Mouse (Mus musculus): ENCODE results near the gene Trmt1. TPM values are rescaled to one million over a fixed set of nuclear protein-coding genes. Genes with fewer than 3 reads are reported as not detected.

Trmt1 gene
- polyA plus RNA-seq, 1 experiment from 2014 or later = 59.9 TPM

DNA sequence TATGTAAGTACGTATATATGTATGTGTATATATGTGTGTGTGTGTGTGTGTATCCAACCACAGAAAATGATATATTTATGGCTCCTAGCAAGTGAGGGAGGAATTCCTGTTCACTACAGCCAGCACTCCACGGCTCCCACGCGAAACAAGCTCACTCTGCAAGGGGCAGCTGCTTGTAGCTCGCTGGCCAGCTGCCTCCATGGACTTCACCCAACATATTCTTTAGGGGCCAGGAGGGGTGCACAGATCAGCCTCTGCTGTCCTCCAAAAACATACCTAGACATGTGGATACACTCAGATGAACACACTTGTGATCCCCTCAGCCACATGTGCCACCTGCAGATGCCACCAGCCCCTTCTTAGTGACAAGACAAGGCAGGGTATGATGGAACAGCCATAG, 46.4 kb downstream of the Trmt1 start:
- ATAC-seq = no peak
- peak overlapping the region; percentile 19; the same call in 1 of the 2 replicates for H3K27ac ChIP-seq
- H3K9ac ChIP-seq = no peak overlapping the region
- H3K27me3 ChIP-seq (replicated peaks) = peaks cover 10% of the 10 kb centered on the region; the same call in 1 of the 2 replicates
- no peak overlapping the region for H3K4me3 ChIP-seq (replicated peaks)
- 50% methylated on average over 5 of the region's 5 CpGs for WGBS
- peaks cover 37% of the 10 kb centered on the region for H3K4me1 ChIP-seq (replicated peaks)
- no peak overlapping the region for H3K4me2 ChIP-seq (replicated peaks)
- no peaks in the 10 kb centered on the region for H3K36me3 ChIP-seq
- H3K9me3 ChIP-seq = no peaks in the 10 kb centered on the region

DNA sequence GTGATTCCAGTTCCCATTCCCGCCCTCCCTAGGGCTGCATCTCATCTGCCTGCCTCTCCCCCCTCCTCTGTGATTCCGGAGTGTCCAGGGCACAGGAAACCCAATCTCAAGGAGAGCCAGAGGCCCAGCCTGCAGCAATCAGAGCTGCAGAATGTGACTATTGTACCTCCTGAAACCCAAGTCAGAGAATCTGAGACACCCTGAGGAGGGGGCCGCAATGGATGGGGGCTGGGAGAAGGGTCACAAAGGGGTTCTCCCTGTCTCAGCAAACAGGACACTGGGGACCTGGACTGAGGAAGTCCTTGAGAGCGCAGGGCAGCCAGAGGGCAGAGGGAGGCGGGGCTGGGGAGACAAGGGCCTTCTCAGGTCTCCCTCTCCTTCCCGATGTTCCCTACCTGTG, 46.9 kb downstream of the Trmt1 start:
- 41% methylated on average over 6 of the region's 6 CpGs for WGBS
- Histone ChIP-seq H3K4me1 (replicated peaks) (peaks cover 40% of the 10 kb centered on the region), H3K27ac (0 out of 2 replicates have a peak overlapping the region, but pooled peaks have one; percentile 19), H3K4me3 (replicated peaks) (no peak overlapping the region), H3K36me3 (no peaks in the 10 kb centered on the region), H3K27me3 (replicated peaks) (peaks cover 10% of the 10 kb centered on the region), H3K4me2 (replicated peaks) (no peak overlapping the region), H3K9ac (no peak overlapping the region), H3K9me3 (no peaks in the 10 kb centered on the region)
- no peak for ATAC-seq

DNA sequence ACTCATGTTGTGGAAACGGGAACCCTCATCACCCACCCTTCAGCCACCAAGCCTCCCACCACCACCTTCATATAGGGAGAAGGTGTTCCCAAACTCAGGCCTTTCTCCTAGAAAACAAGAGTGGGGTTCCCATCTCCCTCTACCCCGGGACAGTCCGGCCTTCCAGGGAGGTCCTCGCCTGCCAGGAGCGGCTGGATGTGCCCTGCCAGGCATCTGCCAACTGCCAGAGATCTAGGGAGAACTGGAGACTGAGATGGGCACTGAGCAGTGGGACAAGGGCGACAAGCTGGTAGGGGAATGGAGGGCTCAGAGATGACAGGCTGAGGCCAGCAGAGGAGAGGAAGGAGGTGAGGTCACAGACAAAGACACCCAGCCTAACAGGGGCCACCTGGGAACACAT, 47.9 kb downstream of the Trmt1 start:
- Histone ChIP-seq H3K4me2 (replicated peaks) (no peak overlapping the region), H3K27ac (no peak overlapping the region), H3K9me3 (no peaks in the 10 kb centered on the region), H3K4me1 (replicated peaks) (peaks cover 48% of the 10 kb centered on the region), H3K27me3 (replicated peaks) (peaks cover 19% of the 10 kb centered on the region), H3K9ac (no peak overlapping the region), H3K36me3 (no peaks in the 10 kb centered on the region), H3K4me3 (replicated peaks) (no peak overlapping the region)
- ATAC-seq = no peak
- WGBS = 93% methylated on average over 6 of the region's 6 CpGs

DNA sequence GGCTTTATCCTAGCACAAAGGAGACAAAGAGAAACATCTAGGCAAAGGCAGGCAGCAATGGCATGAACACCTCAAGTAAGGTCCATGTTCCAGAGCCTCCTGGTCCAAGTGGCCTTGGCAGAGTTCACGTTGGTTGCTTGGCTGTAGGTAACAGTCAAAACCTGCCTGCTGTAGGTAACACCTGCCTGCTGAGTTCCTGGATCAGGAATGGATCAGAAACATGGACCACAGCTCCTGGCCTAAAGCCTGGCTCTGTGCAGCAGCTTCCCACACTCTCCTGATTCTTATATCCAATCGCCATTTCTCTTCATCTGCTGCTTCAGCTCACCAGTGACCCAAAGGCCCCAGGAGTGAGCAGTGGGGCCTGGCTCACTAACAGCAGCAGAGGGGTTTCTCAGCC, 48.6 kb downstream of the Trmt1 start:
- peaks cover 53% of the 10 kb centered on the region for H3K4me1 ChIP-seq (replicated peaks)
- ATAC-seq = no peak
- 83% methylated on average over 2 of the region's 2 CpGs for WGBS

DNA sequence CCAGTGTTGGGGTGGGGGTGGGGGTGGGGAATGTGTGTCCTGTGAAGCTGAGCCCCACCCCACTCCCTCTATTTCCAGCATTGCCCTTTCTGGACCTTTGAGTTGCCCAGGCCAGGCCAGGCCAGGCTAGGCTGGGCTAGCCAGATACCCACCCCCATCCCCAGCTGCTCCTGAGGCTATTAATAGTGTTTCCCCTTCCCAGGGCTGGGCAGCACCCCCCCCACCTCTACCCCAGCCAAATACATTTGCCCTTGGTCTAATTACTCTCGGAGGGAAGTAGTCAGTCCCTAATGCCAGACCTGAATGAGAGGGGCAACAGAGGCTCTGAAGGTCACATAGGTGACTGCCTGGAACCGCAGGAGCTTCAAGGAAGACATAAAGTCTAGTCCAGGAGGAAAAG, 49.5 kb downstream of the Trmt1 start:
- H3K4me2 ChIP-seq (replicated peaks) = no peak overlapping the region
- ATAC-seq = no peak
- no peaks in the 10 kb centered on the region for H3K9me3 ChIP-seq
- H3K27ac ChIP-seq = no peak overlapping the region
- no peak overlapping the region for H3K9ac ChIP-seq
- peaks cover 53% of the 10 kb centered on the region for H3K4me1 ChIP-seq (replicated peaks)
- H3K4me3 ChIP-seq (replicated peaks) = no peak overlapping the region
- WGBS = 49% methylated on average over 2 of the region's 2 CpGs
- H3K27me3 ChIP-seq (replicated peaks) = peaks cover 19% of the 10 kb centered on the region
- no peaks in the 10 kb centered on the region for H3K36me3 ChIP-seq

More for the DNA sequence above, 48.6 kb downstream of the Trmt1 start:
- no peaks in the 10 kb centered on the region for H3K9me3 ChIP-seq
- no peak overlapping the region for H3K4me3 ChIP-seq (replicated peaks)
- H3K4me2 ChIP-seq (replicated peaks) = no peak overlapping the region
- no peaks in the 10 kb centered on the region for H3K36me3 ChIP-seq
- no peak overlapping the region for H3K27ac ChIP-seq
- no peak overlapping the region for H3K9ac ChIP-seq
- H3K27me3 ChIP-seq (replicated peaks) = peaks cover 19% of the 10 kb centered on the region

DNA sequence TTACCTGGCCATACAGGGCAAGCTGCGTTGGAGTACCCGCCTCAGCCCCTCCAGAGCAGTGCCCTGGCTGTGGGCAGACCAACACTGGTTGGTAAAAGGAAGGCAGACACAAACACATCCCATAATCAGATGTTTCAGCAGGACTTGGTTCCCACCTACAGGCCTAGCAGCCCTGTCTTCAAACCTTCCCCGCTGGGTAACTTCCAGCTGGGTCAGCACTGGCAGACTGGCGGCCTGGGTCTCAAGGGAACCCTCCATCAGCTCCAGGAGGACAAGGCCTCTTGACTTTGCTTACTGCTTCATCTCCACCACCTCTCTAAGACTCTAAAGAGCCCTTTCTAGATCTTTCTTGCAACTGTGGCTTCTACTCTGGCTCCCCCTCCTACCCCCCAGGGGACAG, 50.4 kb downstream of the Trmt1 start:
- WGBS = 87% methylated on average over 4 of the region's 4 CpGs
- Histone ChIP-seq H3K27ac (no peak overlapping the region), H3K4me3 (replicated peaks) (no peak overlapping the region), H3K36me3 (no peaks in the 10 kb centered on the region), H3K9me3 (no peaks in the 10 kb centered on the region), H3K27me3 (replicated peaks) (peaks cover 19% of the 10 kb centered on the region), H3K4me1 (replicated peaks) (peaks cover 53% of the 10 kb centered on the region), H3K4me2 (replicated peaks) (no peak overlapping the region), H3K9ac (no peak overlapping the region)
- ATAC-seq = no peak

DNA sequence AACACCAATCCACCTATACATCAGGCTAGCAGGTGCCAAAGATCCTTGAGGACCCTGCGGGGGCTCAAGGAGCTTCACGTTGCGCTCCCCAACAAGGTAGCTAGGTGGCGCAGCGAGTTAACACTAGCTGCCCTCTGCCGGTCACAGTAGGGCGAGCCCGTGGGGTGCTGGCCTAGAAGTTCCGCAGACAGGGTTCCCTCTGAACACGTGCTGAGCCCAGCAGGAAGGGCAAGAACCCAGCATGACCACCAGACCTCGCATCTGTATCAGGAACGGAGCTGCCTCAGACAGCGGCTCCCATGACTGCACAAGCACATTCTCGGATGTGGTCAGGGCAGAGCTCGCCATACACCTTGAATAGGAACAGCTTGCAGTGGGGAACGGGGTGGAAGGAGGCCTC, 51.5 kb downstream of the Trmt1 start:
- Histone ChIP-seq H3K27me3 (replicated peaks) (peaks cover 19% of the 10 kb centered on the region), H3K9ac (no peak overlapping the region), H3K4me3 (replicated peaks) (no peak overlapping the region), H3K4me1 (replicated peaks) (peaks cover 53% of the 10 kb centered on the region), H3K27ac (no peak overlapping the region), H3K9me3 (no peaks in the 10 kb centered on the region), H3K36me3 (no peaks in the 10 kb centered on the region), H3K4me2 (replicated peaks) (peak overlapping the region; percentile 45; the same call in 1 of the 2 replicates)
- peak; percentile 71 for ATAC-seq
- WGBS = 2% methylated on average over 16 of the region's 16 CpGs

DNA sequence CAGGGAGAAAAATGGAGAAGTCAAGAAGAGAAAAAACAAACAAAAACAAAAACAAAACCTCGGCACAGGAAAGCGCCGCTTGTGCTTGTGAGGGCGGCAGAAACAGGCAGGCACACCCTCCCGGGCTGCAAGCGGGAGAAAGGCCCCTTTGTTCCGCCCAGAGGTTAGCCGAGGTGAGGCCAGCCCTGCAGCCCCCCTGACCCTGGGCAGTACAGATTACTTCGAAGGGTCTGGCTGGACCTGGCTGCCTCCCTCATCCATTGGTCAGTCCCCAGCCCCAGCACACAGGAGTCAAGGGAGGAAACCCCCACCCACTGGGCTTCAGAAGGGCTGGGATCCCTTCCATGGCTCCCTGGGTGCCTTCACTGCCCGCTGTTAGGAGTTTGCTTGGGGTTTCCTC, 52.2 kb downstream of the Trmt1 start:
- H3K4me1 ChIP-seq (replicated peaks) = peaks cover 53% of the 10 kb centered on the region
- 45% methylated on average over 10 of the region's 10 CpGs for WGBS
- no peak overlapping the region for H3K27ac ChIP-seq
- no peak overlapping the region for H3K9ac ChIP-seq
- no peak overlapping the region for H3K4me3 ChIP-seq (replicated peaks)
- peaks cover 19% of the 10 kb centered on the region for H3K27me3 ChIP-seq (replicated peaks)
- no peak overlapping the region for H3K4me2 ChIP-seq (replicated peaks)
- H3K9me3 ChIP-seq = no peaks in the 10 kb centered on the region
- no peaks in the 10 kb centered on the region for H3K36me3 ChIP-seq
- no peak for ATAC-seq

DNA sequence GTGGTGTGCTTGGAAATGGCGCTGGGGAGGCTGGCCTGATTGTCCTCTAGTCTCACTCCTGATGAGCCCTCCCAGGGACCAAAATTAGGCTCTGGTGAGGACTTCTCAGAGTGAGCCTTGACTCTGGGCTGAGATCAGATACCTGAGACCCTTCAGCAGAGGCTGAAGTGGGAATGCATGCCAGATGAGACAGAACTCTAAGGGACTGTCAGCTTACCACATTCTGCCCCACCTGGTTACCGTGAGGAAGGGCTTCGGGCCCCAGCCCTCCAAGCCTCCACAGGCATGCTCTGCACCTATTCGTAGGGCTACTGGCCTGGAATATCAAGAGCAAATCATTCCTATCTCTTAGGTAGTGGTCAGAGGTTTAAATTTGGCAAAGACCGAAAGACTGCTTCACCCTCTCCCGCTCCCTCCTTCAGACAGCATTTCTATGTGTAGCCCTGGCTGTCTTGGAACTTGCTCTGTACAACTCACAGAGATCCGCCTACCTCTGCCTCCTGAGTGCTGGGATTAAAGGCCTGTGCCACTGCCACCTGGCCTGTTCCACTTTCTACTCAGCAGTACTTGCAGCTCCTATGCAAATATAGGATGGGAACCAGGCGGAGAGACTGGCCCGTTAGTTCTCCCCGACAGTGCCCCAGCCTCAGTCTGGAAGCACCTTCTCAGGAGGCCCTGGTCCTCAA, 52.8 kb downstream of the Trmt1 start:
- H3K4me1 ChIP-seq (replicated peaks) = peaks cover 55% of the 10 kb centered on the region
- H3K27me3 ChIP-seq (replicated peaks) = peaks cover 19% of the 10 kb centered on the region
- ATAC-seq = no peak
- no peak overlapping the region for H3K4me2 ChIP-seq (replicated peaks)
- 73% methylated on average over 10 of the region's 10 CpGs for WGBS
- no peak overlapping the region for H3K27ac ChIP-seq
- H3K4me3 ChIP-seq (replicated peaks) = no peak overlapping the region
- H3K36me3 ChIP-seq = no peaks in the 10 kb centered on the region
- no peaks in the 10 kb centered on the region for H3K9me3 ChIP-seq
- no peak overlapping the region for H3K9ac ChIP-seq

DNA sequence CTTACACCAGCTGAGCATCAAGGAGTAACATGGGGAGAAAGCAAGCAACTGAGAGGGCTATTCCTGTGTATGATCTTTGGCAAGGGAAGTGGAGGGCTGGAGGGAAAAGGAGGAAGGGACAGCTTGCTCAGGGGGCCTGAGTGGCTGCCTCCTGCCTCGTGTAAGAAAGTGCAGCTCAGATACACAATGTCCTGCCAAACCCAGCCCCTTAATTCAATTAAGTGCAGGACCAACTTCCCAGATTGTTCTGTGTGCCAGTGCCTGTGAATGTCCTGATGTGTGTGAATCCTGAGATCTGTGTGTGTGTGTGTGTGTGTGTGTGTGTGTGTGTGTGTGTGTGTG, 53.3 kb downstream of the Trmt1 start:
- ATAC-seq = no peak

DNA sequence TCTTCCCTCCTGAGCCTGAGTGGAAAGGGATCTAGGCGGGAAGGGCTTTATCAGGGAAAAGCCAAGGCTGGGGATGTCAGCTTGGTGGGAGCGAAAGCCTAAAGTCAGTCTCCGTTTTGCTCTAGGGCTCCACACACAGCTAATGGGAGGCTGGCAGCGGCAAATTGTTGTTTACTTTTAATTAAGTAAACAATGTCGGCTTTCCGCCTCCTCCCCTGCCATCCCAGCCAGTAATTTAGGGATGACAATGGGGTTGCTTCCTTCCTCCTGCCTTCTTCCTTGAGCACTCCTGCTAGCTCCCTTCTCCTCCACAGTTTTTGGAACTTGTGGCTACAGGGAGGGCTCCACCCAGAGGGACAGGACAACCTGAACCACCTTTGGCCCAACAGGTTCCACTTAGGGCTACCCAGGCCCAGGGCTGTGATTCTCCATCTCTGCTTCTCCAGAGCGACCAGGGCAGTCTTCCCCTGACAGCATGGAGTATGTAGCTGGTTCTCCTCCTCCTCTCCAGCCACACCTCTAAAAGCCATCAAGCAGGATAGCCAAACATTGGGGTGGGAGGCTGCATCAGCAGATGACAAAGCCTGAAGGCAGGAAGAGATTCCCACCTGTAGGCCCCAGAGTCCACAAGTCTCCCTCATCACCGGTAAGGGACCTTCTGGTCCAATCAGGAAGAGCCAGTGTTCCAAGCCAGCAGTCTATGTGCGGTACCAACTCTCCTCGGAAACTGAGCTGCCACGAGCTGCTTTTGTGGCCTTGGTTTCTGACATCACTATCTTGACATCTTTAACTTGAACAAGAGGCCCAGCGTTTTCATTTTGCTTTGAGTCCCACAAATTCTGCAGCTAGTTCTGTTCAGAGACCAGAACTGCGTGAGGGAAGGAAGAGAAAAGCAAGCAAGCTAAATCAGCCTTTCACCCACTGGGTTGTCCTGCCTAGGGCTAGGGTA, 55.1 kb downstream of the Trmt1 start:
- no peak overlapping the region for H3K4me2 ChIP-seq (replicated peaks)
- WGBS = 53% methylated on average over 13 of the region's 13 CpGs
- H3K9me3 ChIP-seq = no peaks in the 10 kb centered on the region
- no peak overlapping the region for H3K4me3 ChIP-seq (replicated peaks)
- 0 out of 2 replicates have a peak overlapping the region, but pooled peaks have one; percentile 5 for H3K9ac ChIP-seq
- H3K4me1 ChIP-seq (replicated peaks) = peaks cover 76% of the 10 kb centered on the region
- H3K27me3 ChIP-seq (replicated peaks) = peaks cover 15% of the 10 kb centered on the region
- no peak for ATAC-seq
- no peak overlapping the region for H3K27ac ChIP-seq
- H3K36me3 ChIP-seq = no peaks in the 10 kb centered on the region

More for the DNA sequence above, 53.3 kb downstream of the Trmt1 start:
- H3K9ac ChIP-seq = no peak overlapping the region
- peaks cover 60% of the 10 kb centered on the region for H3K4me1 ChIP-seq (replicated peaks)
- H3K36me3 ChIP-seq = no peaks in the 10 kb centered on the region
- peaks cover 19% of the 10 kb centered on the region for H3K27me3 ChIP-seq (replicated peaks)
- H3K4me2 ChIP-seq (replicated peaks) = no peak overlapping the region
- H3K4me3 ChIP-seq (replicated peaks) = no peak overlapping the region
- H3K9me3 ChIP-seq = no peaks in the 10 kb centered on the region
- 13% methylated on average over 1 of the region's 1 CpGs for WGBS
- no peak overlapping the region for H3K27ac ChIP-seq

DNA sequence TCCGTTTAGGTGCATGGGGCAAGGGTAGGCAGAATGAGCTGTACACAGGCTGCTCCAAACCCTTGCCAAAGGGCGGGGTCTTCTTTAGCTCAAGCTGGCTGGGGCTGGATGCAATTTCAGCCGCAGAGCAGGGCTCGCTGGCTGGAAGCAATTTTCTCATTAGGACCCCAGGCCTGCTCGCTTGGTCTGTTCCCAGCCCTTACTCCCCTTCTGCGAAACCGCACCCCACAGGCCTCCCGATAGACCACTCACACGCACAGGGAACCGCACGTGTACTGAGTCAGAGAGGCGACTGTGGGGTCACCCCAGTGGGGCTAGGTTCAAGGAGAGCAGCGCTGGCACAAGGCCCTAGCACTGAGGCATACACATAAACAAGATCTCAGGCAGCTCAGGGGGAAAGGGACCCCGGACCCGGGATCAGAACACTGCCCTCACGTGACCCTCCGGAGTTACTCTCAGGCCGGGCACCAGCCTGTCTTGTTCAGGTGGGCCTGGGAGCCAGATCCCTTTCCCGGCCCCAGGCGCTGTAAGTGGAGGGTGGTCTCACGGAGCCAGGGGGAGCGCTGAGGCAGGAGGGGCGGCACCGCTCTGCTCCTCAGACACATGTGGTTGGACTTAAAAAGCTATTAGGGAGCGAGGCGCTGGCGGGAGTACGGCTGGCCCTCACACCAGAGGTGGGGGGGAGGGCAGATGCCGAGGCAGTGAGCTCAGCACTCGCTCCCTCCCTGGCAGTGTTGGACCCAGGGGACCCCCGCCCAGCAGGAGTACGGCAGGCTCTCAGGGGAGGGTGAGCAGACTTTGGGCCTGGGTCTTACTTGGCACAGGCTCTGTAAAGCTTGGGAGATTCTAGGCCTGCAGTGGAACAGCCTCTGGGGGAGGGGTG, 56.3 kb downstream of the Trmt1 start:
- H3K4me3 ChIP-seq (replicated peaks) = no peak overlapping the region

More for the DNA sequence above, 56.3 kb downstream of the Trmt1 start:
- H3K4me2 ChIP-seq (replicated peaks) = peak overlapping the region; percentile 48
- ATAC-seq = peak; percentile 71
- peaks cover 78% of the 10 kb centered on the region for H3K4me1 ChIP-seq (replicated peaks)
- H3K9me3 ChIP-seq = no peaks in the 10 kb centered on the region
- WGBS = 26% methylated on average over 32 of the region's 32 CpGs
- H3K27ac ChIP-seq = peak overlapping the region; percentile 61
- H3K27me3 ChIP-seq (replicated peaks) = peaks cover 9% of the 10 kb centered on the region
- no peak overlapping the region for H3K9ac ChIP-seq
- no peaks in the 10 kb centered on the region for H3K36me3 ChIP-seq

All from intestine, embryonic 15.5 days (tissue).